Mouse (Mus musculus) liver, embryonic 15.5 days (tissue): ENCODE results near the gene Ing5. TPM values are rescaled to one million over a fixed set of nuclear protein-coding genes. Genes with fewer than 3 reads are reported as not detected.
"Not testable (repeated sequence)": the region's sequence is repeated elsewhere in the genome, so short reads cannot be mapped to it uniquely, and the experiment has no call there.

Experiments used
- ATAC-seq: fragments of 200-750 bp; cut with Nextera tagmentation; 2 replicates; pipeline ENCODE4 v1.8.0; 2017; ENCODE audit warnings: moderate number of reproducible peaks, mild to moderate bottlenecking, moderate library complexity; ENCODE audit not compliant: insufficient read depth
- H3K27ac ChIP-seq: fragments of 300-500 bp; sonication (generic); replicated peaks from 2 replicates; pipeline ENCODE4 v1.5.1; 2015; ENCODE audit warnings: mild to moderate bottlenecking, inconsistent platforms
- H3K27me3 ChIP-seq: fragments of 300-500 bp; sonication (generic); 2 replicates; pipeline ENCODE4 v1.6.1; 2015; ENCODE audit warnings: mild to moderate bottlenecking, inconsistent platforms
- H3K36me3 ChIP-seq: fragments of 300-500 bp; sonication (generic); replicated peaks from 2 replicates; pipeline ENCODE4 v1.6.1; 2015; ENCODE audit warnings: moderate library complexity, mild to moderate bottlenecking, inconsistent platforms
- H3K4me1 ChIP-seq: fragments of 300-500 bp; sonication (generic); replicated peaks from 2 replicates; pipeline ENCODE4 v1.6.1; 2015; ENCODE audit warnings: inconsistent platforms
- H3K4me2 ChIP-seq: fragments of 300-500 bp; sonication (generic); 2 replicates; pipeline ENCODE4 v1.6.1; 2015; ENCODE audit warnings: moderate library complexity, mild to moderate bottlenecking, inconsistent platforms
- H3K4me3 ChIP-seq: fragments of 300-500 bp; sonication (generic); replicated peaks from 2 replicates; pipeline ENCODE4 v1.5.1; 2015; ENCODE audit warnings: mild to moderate bottlenecking, inconsistent platforms
- H3K9ac ChIP-seq: fragments of 300-500 bp; sonication (generic); 2 replicates; pipeline ENCODE4 v1.6.1; 2015; ENCODE audit warnings: moderate library complexity, mild to moderate bottlenecking, inconsistent platforms
- H3K9me3 ChIP-seq: fragments of 300-500 bp; sonication (generic); replicated peaks from 2 replicates; pipeline ENCODE4 v1.6.1; 2016; ENCODE audit warnings: inconsistent platforms
- WGBS: fragments of 180-500 bp; shearing (Covaris S2); methylation state at CpG from one replicate; pipeline ENCODE4 v1.1.7; 2015; ENCODE audit warnings: mixed read lengths; ENCODE audit not compliant: insufficient replicate concordance; 5-methylcytosine and 5-hydroxymethylcytosine counted together
- polyA plus RNA-seq: library from polyadenylated mRNA; unstranded; fragments of >200 nt; fragmentation: Nextera tagmentation; extraction: Ambion mirVana; gene quantifications from 2 replicates; pipeline ENCODE4 v1.2.1, GENCODE M21; 2015

The Ing5 gene
- polyA plus RNA-seq, 1 experiment from 2014 or later = 9.4 TPM

DNA sequence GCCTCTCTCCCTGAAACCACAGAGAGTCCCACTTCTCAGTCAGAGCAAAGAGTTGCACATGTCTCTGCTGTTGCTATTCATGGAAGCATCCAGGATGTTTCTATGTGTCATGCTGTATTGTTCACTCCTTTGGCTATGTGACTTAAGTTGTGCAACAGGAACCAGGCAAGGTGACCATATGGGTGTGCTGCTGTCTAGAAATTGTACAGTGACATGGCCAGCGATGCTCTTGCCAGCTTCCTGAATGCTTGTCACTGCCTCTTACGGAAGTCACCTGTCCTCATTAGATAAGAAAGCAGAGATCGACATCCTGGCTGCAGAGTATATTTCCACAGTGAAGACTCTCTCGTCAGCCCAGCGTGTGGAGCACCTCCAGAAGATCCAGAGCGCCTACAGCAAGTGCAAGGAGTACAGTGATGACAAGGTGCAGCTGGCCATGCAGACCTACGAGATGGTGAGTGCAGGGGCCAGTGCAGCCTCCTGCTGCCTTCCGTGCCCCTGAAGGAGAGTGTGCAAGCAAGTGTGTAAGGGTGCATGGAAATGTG lies 7.8 kb downstream of the Ing5 start:
- H3K4me2 ChIP-seq = no peak overlapping the region
- H3K9me3 ChIP-seq = no peaks in the 10 kb centered on the region
- 68% methylated on average over 8 of the region's 8 CpGs for WGBS
- ATAC-seq = no peak
- peaks cover 95% of the 10 kb centered on the region for H3K36me3 ChIP-seq
- H3K9ac ChIP-seq = no peak overlapping the region
- no peaks in the 10 kb centered on the region for H3K27me3 ChIP-seq
- H3K4me3 ChIP-seq = no peak overlapping the region
- peaks cover 5% of the 10 kb centered on the region; the same call in 1 of the 2 replicates for H3K4me1 ChIP-seq
- H3K27ac ChIP-seq = no peak overlapping the region

DNA sequence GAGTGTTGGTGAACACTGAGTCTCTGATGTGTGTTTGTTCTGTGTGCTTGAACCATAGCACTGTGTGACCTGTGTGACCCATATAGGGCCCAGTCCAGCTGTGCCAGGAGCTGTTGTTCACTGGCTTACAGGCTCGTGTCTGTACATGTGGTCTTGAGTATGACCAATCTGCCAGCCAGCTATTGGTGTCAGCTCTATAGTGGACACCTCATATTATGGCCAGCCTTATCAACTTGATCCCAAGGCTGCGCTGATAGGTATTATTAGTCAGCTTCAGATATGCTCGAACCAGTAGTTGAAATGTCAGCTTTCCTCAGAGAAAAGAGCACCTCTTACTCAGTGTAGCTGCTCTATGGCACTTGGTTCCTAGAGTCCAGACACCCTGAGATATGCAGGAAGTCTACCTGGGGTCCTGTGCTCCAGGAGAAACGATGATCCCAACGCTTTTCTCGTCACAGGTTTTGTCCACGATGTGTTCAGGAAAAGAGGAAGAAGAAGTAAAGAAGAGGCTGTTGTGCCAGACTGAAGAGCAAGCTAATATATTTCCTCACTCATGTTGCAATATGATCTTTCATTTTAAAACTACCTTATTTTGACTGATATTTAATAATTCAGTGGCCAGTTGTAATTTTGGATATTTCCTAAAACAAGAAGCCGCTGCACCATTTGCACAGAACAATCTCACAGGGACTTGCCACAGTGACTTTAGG lies 14.2 kb downstream of the Ing5 start:
- Histone ChIP-seq H3K9me3 (no peaks in the 10 kb centered on the region), H3K4me2 (no peak overlapping the region), H3K27ac (peak overlapping the region; percentile 41; the same call in 1 of the 2 replicates), H3K4me3 (no peak overlapping the region), H3K4me1 (peaks cover 3% of the 10 kb centered on the region), H3K36me3 (peaks cover 86% of the 10 kb centered on the region), H3K27me3 (no peaks in the 10 kb centered on the region), H3K9ac (no peak overlapping the region)
- 76% methylated on average over 8 of the region's 8 CpGs for WGBS
- ATAC-seq = no peak

DNA sequence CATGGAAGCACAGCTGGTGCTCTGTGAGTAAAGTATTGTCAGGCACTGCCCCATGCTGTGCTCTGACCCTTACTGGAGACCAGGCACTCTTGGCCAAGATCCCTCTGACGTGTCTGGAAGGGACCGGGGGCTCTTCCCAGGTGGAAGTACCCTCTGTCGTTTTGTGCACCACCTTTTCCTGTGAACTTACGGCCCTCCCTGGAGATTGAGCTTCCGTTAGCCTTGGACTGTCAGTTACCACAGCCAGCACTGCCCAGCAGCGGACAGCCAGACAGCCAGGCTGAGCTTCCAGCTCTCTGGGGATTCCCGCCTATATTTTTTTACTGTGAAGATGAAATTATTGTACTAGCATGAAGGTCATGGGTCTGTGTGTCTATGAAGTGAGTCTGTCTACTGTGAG lies 15.0 kb downstream of the Ing5 start:
- peak overlapping the region; percentile 41; the same call in 1 of the 2 replicates for H3K27ac ChIP-seq
- no peaks in the 10 kb centered on the region for H3K9me3 ChIP-seq
- no peaks in the 10 kb centered on the region for H3K27me3 ChIP-seq
- H3K4me3 ChIP-seq = no peak overlapping the region
- no peak overlapping the region for H3K9ac ChIP-seq
- WGBS = 82% methylated on average over 7 of the region's 7 CpGs
- H3K36me3 ChIP-seq = peaks cover 79% of the 10 kb centered on the region
- H3K4me2 ChIP-seq = no peak overlapping the region
- no peak for ATAC-seq
- H3K4me1 ChIP-seq = peaks cover 10% of the 10 kb centered on the region

DNA sequence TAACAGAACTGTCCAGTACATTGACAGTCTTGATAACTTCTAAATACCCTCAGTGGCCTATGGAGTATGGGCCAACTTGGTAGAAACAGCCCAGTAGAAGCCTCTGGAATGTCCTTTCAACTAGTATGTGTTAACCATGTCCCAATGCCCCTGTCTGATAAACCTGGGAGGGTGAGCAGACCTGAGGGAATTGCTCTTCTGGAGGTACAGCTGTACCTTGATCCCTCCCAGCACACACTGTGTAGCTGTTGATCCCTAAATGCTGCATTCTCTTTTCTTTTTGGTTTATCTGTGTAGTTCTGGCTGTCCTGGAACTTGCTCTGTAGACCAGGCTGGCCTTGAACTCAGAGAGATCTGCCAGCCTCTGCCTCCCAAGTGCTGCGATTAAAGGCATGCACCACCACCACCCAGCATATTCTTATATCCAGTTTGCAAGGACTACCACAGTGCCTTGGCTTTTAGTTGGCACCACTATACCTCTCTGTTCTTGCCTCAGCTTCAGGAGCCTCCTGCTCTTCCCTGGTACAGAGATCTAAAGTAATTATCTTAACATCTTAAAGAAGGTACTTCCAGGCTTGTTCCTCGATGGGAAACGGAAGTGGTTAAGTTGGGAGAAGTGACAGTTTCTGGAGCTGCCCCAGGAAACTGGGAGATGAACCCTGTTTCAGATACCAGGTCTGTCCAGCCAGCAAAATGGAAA lies 20.2 kb downstream of the Ing5 start:
- no peak overlapping the region for H3K4me3 ChIP-seq

DNA sequence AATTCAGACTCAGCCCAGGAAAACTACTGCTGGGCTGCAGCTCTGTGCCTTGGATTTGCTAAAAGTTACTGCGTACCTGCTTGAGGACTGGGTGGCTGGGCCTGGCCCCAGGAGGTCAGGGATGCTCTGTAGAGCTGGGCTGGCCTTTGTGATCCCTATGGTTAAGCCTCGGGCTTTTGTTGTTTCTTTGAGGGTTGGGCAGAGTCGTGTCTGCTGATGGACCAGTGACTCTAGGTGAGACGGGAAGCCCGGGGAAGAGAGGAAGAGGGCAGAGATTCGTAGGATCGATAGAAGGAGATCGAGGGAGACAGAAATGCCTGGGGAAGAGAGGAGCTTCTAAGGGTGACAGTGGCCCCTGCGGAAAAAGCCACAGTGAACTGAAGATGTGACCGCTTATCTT lies 20.8 kb downstream of the Ing5 start, which contains the start of gene D2hgdh:
D2hgdh (plus strand) TSS at position 301 of the 400 bp plus-strand sequence.
- ATAC-seq = peak; percentile 22
- peak within 1 kb of the TSS; percentile 62 for H3K4me3 ChIP-seq
- peak within 1 kb of the TSS; percentile 98 for H3K27ac ChIP-seq
- H3K9ac ChIP-seq = peak within 1 kb of the TSS; percentile 58
- WGBS = 9% methylated on average over 10 of the region's 10 CpGs
- peaks cover 34% of the 10 kb centered on the region for H3K4me1 ChIP-seq
- peaks cover 20% of the 10 kb centered on the region for H3K36me3 ChIP-seq
- peak within 1 kb of the TSS; percentile 80 for H3K4me2 ChIP-seq
- H3K9me3 ChIP-seq = no peaks in the 10 kb centered on the region
- H3K27me3 ChIP-seq = no peaks in the 10 kb centered on the region

More for the DNA sequence above, 20.2 kb downstream of the Ing5 start:
- Histone ChIP-seq H3K4me2 (peak overlapping the region; percentile 80), H3K9ac (peak overlapping the region; percentile 58), H3K36me3 (peaks cover 26% of the 10 kb centered on the region), H3K27me3 (no peaks in the 10 kb centered on the region), H3K4me1 (peaks cover 34% of the 10 kb centered on the region), H3K9me3 (no peaks in the 10 kb centered on the region), H3K27ac (peak overlapping the region; percentile 98)
- WGBS = 60% methylated on average over 3 of the region's 3 CpGs
- no peak for ATAC-seq

DNA sequence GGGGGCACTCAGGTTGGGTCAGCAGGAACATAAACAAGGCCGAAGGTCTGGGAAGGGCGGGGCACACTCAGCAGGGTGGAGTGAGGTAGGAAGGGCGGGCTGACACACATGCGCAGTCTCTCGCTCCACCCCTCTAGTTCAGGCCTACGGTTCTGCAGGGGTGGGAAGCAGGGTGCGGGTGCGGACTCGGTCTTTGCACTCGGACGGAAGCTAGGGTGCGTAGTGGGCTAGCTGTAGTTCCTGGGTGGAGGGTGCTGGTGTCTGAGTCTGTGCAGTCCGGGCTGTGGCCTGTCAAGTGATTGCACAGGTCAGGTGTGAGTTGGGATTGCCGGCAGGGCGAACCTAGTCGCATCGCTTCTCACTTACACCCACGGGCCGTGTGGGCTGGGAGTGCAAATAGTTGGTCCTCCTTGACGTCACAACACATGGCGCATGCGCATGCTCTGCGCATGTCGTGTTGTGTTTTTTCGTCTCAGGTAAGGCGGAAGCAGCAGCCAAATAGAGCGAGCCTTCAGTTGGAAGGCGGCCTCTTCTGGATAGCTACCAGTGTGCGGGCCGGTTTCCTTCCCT lies 21.4 kb downstream of the Ing5 start:
- WGBS = under 1% methylated on average over 30 of the region's 30 CpGs
- peak overlapping the region; percentile 80 for H3K4me2 ChIP-seq
- H3K9me3 ChIP-seq = no peaks in the 10 kb centered on the region
- H3K9ac ChIP-seq = peak overlapping the region; percentile 58
- ATAC-seq = peak; percentile 99
- H3K4me3 ChIP-seq = peak overlapping the region; percentile 62
- peaks cover 34% of the 10 kb centered on the region for H3K4me1 ChIP-seq
- H3K27me3 ChIP-seq = no peaks in the 10 kb centered on the region
- H3K27ac ChIP-seq = peak overlapping the region; percentile 98
- peaks cover 15% of the 10 kb centered on the region for H3K36me3 ChIP-seq

DNA sequence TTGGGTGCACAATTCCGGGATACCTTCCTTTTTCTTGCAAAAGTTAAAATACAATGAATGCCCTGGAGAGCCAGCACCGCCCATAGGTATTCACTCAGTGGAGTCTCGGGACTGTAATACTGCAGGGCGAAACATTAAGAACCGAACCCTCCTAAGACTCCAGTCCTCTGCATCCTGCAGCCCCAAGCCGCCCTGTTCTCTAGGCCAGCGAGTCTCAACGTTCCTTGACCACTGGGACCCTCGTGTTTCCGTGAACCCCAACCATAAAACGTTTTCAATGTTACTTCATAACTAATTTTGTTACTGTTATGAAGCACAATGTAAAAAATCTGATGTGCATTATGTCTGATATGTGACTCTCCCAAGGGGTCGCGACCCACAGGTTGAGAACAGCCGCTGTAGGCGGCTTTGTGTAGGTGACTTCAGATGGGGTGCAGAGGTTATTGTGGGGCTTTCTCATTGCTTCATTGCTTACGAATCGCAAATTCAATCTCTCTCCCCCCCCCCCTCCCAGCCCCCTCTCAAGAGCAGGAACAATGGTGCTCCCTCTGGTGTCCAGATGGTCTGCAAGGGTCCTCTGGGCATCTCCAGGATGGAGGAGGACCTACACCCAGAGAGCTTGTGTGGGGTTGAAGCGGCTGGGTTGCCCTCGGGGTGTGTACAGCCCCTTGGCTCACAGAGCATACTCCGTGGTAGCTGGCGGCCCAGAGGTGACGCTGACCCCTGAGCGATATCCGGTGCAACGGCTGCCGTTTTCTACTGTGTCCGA lies 22.2 kb downstream of the Ing5 start:
- Histone ChIP-seq H3K4me3 (peak overlapping the region; percentile 62), H3K4me2 (peak overlapping the region; percentile 80), H3K4me1 (peaks cover 34% of the 10 kb centered on the region), H3K27ac (peak overlapping the region; percentile 98), H3K36me3 (peaks cover 8% of the 10 kb centered on the region), H3K9me3 (no peaks in the 10 kb centered on the region), H3K9ac (peak overlapping the region; percentile 58), H3K27me3 (no peaks in the 10 kb centered on the region)
- WGBS = 47% methylated on average over 27 of the region's 27 CpGs
- no peak for ATAC-seq

DNA sequence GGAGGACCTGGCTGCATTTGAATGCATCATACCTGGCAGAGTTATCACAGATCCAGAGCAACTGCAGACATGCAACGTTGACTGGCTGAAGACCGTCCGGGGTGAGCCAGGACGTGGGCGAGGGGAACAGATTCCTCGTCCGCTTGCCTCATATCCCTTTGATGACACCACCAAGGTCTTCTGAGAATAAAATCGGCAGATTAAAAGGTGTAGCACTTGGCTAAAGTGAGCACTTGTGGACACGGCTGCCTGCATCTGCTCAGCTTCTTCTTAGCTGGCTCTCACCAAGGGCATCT lies 22.7 kb downstream of the Ing5 start:
- peak overlapping the region; percentile 98; the same call in 1 of the 2 replicates for H3K27ac ChIP-seq
- 82% methylated on average over 9 of the region's 9 CpGs for WGBS

DNA sequence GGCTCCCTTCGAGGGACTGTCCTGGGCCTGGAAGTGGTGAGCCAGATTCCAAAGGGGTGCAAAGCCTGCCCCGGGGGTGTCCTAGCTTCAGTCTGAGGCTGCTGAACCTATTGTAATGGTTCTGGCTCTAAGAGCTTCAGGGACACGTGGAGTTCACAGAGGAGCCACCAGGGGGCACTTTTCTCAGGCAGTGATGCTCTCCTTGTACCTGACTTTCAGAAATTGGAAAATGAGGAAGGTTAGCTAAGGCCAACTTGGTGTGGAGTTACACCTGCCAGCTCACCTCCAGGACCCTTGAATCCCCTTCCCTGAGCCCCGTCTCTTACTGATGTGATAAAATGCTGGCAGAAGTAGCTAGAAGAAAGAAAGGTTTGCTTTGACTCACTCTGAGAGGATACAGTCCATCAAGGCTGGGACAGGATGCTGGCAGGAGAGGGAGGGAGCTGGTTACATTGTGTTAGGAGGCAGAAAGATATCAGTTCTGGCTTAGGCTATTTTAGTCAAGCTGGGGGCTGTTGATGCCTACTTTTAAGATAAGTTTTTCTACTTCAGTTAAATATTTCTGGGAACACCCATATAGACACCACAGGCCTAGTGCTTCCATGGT lies 29.1 kb downstream of the Ing5 start:
- H3K4me1 ChIP-seq, H3K27ac ChIP-seq, H3K4me3 ChIP-seq, H3K36me3 ChIP-seq, H3K9ac ChIP-seq, H3K9me3 ChIP-seq, ATAC-seq, H3K4me2 ChIP-seq, H3K27me3 ChIP-seq: not testable (repeated sequence)
- 39% methylated on average over 3 of the region's 4 CpGs for WGBS

More for the DNA sequence above, 22.7 kb downstream of the Ing5 start:
- Histone ChIP-seq H3K9ac (no peak overlapping the region; the same call in 1 of the 2 replicates), H3K4me1 (peaks cover 34% of the 10 kb centered on the region), H3K9me3 (no peaks in the 10 kb centered on the region), H3K4me2 (peak overlapping the region; percentile 80), H3K27me3 (no peaks in the 10 kb centered on the region), H3K36me3 (peaks cover 2% of the 10 kb centered on the region; the same call in 1 of the 2 replicates), H3K4me3 (peak overlapping the region; percentile 62)
- ATAC-seq = no peak

DNA sequence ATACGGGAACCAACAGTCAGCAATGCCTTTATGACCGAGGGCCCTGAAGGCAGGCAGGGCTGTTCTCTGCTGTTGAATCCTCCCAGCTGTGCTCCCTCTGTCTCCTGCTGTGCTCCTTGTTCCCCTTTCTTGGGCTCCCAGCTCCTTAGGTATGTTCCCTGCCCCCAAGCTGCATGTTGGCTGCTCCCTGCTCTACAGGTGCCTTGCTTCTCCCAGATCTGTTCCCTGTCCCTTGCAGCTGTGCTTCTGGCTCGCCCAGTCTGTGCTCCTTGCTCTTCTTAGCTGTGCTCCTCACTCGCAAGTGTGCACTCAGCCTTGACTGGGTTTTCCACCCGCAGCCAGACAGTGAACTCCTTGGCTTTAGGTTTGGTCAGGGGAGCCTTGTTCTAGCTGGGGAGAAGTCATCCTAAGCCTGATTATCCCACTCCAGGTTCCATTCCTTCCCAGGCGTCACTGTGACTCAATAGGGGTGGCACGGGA lies 30.9 kb downstream of the Ing5 start:
- H3K9me3 ChIP-seq = no peaks in the 10 kb centered on the region
- no peaks in the 10 kb centered on the region for H3K27me3 ChIP-seq
- H3K27ac ChIP-seq = no peak overlapping the region
- no peak overlapping the region for H3K4me2 ChIP-seq
- no peak for ATAC-seq
- H3K36me3 ChIP-seq = peaks cover 8% of the 10 kb centered on the region; the same call in 1 of the 2 replicates
- H3K4me3 ChIP-seq = no peak overlapping the region
- H3K9ac ChIP-seq = no peak overlapping the region
- H3K4me1 ChIP-seq = no peaks in the 10 kb centered on the region
- 67% methylated on average over 7 of the region's 7 CpGs for WGBS
